Mouse (Mus musculus): Measurements from ENCODE around the gene Hoxd13. TPM values are rescaled to one million over a fixed set of nuclear protein-coding genes. Genes with fewer than 3 reads are reported as not detected.
A peak's percentile ranks its signal among the peaks of the same experiment; 100 is the strongest.

Gene Hoxd13
- polyA plus RNA-seq, 1 experiment from 2014 or later = 0.09 TPM

DNA sequence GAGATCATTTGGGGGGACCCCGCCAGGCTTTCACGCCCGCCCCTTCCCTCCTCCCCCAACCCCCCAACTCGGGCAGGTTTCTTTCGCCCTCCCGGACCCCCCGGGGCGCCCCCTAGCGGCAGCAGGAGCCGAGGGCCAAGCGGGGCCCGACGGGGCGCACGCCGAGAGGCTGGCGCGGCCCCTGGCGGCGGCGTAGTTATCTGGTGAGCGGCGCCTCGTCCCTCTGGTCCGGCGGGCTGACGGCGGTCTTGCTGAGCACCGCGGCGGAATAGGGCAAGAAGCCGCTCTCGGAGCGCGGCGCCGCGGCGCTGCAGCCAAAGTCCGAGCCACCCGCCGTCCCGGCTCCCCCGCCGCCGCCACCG lies 12.7 kb upstream of the Hoxd13 start:
- H3K9me3 ChIP-seq (replicated peaks) = no peaks in the 10 kb centered on the region
- peaks cover 80% of the 10 kb centered on the region for H3K27me3 ChIP-seq (replicated peaks)
- ATAC-seq (ENCODE audit: insufficient number of reproducible peaks, low FRiP score) = no peak
- peaks cover 17% of the 10 kb centered on the region for H3K4me1 ChIP-seq (replicated peaks)
- under 1% methylated on average over 44 of the region's 47 CpGs for WGBS
- peak overlapping the region; percentile 42 for H3K4me3 ChIP-seq
- H3K36me3 ChIP-seq = no peaks in the 10 kb centered on the region
- no peak overlapping the region for H3K9ac ChIP-seq
- peak overlapping the region; percentile 62 for H3K4me2 ChIP-seq
- H3K27ac ChIP-seq (ENCODE audit: poor library complexity, severe bottlenecking) = no peak overlapping the region

DNA sequence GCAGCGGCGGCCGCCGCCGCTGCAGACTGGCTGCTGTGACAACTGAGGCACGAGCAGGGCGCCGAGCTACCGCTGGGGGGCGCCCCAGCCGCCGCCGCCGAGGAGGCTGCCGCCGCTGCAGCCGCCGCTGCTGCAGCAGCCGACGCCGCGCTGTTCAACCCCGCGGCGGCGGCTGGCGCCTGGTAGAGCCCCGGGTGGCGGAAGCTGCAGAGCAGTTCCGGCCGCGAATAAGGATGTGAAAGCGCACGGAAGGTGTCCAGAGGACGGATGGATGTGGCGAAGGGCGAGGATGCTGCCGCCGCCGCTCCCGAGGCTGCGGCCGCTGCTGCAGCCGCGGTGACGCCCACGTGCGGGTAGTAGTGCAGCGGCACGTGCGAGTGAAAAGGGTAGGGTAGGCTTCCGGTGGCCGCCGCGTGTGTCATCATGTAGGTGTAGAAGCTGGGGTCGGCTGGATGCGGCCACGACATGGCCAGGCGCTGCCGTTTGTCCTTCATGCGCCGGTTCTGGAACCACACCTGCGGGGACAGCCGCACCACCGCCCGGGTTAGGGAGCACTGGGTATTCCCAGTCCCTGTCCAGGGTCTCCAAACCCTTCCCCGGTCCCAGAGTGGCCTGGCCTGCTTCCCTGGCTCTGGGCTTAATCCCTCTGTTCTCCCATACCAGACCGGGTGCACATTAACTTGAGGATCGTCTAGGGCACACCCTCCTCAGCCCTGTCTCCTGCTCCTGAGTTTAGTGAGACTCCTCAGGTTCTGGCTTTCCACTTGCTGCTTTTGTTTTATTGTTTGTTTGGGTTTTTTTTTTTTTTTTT lies 12.1 kb upstream of the Hoxd13 start:
- no peak for ATAC-seq (ENCODE audit: insufficient number of reproducible peaks, low FRiP score)
- H3K36me3 ChIP-seq = no peaks in the 10 kb centered on the region
- no peak overlapping the region for H3K9ac ChIP-seq
- no peaks in the 10 kb centered on the region for H3K9me3 ChIP-seq (replicated peaks)
- WGBS = under 1% methylated on average over 69 of the region's 69 CpGs
- H3K4me3 ChIP-seq = peak overlapping the region; percentile 42
- no peak overlapping the region for H3K27ac ChIP-seq (ENCODE audit: poor library complexity, severe bottlenecking)
- H3K27me3 ChIP-seq (replicated peaks) = peaks cover 80% of the 10 kb centered on the region
- H3K4me2 ChIP-seq = peak overlapping the region; percentile 62
- H3K4me1 ChIP-seq (replicated peaks) = peaks cover 21% of the 10 kb centered on the region

DNA sequence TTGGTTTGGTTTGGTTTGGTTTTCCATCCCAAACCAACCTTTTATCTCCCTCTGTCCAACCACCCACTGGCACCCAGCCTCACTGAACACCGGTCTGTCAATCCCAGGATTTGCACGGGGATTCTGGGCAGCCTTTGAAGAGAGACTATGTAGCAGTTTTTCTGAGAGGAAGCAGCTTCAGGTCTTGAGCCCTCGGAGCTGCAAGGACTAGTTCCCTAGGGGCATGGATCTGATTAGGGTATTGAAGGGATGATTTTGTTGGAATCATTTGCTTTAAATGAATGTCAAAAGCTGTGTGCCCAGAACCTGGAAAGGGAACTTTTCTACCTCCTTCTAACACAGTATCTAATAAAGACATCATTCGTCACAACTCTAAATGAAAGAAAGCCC lies 11.5 kb upstream of the Hoxd13 start:
- no peaks in the 10 kb centered on the region for H3K36me3 ChIP-seq
- no peak overlapping the region for H3K4me3 ChIP-seq
- H3K4me2 ChIP-seq = no peak overlapping the region
- no peak overlapping the region for H3K27ac ChIP-seq (ENCODE audit: poor library complexity, severe bottlenecking)
- peaks cover 81% of the 10 kb centered on the region for H3K27me3 ChIP-seq (replicated peaks)
- ATAC-seq (ENCODE audit: insufficient number of reproducible peaks, low FRiP score) = no peak
- H3K4me1 ChIP-seq (replicated peaks) = peaks cover 24% of the 10 kb centered on the region
- no peak overlapping the region for H3K9ac ChIP-seq
- H3K9me3 ChIP-seq (replicated peaks) = no peaks in the 10 kb centered on the region
- 2% methylated on average over 4 of the region's 4 CpGs for WGBS

DNA sequence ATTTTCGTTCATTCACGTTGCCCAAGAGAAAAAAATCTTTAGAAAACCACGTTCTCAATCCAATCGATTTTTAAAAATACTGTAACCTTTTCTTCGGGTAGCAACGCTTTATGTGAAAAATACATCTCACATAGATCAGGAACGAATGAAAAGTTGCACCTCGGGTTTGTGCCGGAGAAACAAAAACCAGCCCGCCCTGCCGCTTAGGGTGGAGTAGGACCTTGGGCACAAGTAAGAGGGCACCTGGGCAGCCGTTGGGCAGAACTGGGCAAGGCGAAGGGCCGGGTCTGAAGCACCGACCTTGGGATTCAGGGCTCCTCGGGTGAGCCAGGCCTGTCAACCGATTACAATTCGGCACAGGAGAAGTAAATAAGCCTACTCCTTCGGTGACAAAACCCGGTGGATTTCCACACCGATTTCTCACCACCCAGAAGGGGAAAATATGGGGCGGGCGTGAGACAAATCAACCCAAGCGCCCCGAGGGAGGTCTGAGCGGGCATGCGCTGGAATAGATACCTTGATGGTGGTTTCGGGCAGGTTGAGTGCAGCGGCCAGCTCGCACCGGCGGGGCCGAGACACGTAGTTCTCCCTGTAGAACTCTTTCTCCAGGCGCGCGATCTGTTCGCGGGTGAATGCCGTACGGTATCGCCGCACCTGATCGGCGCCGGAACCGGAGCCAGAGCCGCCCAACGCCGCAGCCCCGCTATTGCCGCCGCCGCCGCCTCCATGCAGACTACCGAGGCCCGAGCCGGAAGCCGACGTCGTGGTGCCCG lies 10.7 kb upstream of the Hoxd13 start:
- ATAC-seq (ENCODE audit: insufficient number of reproducible peaks, low FRiP score) = no peak
- H3K27ac ChIP-seq (ENCODE audit: poor library complexity, severe bottlenecking) = no peak overlapping the region
- no peaks in the 10 kb centered on the region for H3K36me3 ChIP-seq
- H3K27me3 ChIP-seq (replicated peaks) = peaks cover 81% of the 10 kb centered on the region
- no peak overlapping the region for H3K9ac ChIP-seq
- H3K4me1 ChIP-seq (replicated peaks) = peaks cover 26% of the 10 kb centered on the region
- WGBS = 3% methylated on average over 62 of the region's 62 CpGs
- peak overlapping the region; percentile 15 for H3K4me3 ChIP-seq
- H3K4me2 ChIP-seq = peak overlapping the region; percentile 33
- no peaks in the 10 kb centered on the region for H3K9me3 ChIP-seq (replicated peaks)

DNA sequence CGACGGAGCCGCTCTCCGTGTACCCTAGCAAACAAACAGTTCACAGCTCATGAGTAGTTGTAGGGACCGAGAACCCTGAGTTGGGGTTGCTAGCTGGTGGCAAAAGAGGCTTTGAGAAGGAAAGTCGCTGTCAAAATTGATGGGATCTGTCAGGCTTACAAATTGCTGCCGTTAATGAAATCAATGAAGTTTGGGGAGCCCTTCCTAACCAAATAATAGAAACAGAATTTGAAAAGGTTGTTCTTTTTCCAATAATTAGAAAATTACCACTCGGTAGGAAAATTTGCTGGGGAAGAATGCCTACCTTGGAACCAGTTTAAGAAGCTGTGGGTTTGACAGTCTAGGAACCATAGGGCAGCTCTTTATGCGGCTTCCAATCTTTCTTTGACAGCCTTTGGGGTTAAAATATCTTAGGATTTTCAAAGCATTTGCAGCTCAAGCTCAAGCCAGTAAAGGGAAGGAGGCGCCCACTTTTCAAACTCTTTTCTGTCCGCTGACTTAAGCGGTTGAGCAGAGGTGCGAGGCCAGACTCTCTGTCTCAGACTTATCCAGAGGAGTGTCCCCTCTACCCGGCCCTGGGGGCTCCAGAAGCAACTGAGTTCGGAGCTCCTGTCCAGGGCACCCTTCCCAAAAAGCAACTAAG lies 10.0 kb upstream of the Hoxd13 start:
- H3K36me3 ChIP-seq = no peaks in the 10 kb centered on the region
- WGBS = under 1% methylated on average over 15 of the region's 15 CpGs
- peak overlapping the region; percentile 15 for H3K4me3 ChIP-seq
- peaks cover 26% of the 10 kb centered on the region for H3K4me1 ChIP-seq (replicated peaks)
- ATAC-seq (ENCODE audit: insufficient number of reproducible peaks, low FRiP score) = no peak
- no peaks in the 10 kb centered on the region for H3K9me3 ChIP-seq (replicated peaks)
- H3K27ac ChIP-seq (ENCODE audit: poor library complexity, severe bottlenecking) = no peak overlapping the region
- H3K27me3 ChIP-seq (replicated peaks) = peaks cover 85% of the 10 kb centered on the region
- H3K9ac ChIP-seq = no peak overlapping the region
- H3K4me2 ChIP-seq = peak overlapping the region; percentile 33; the same call in 1 of the 2 replicates

DNA sequence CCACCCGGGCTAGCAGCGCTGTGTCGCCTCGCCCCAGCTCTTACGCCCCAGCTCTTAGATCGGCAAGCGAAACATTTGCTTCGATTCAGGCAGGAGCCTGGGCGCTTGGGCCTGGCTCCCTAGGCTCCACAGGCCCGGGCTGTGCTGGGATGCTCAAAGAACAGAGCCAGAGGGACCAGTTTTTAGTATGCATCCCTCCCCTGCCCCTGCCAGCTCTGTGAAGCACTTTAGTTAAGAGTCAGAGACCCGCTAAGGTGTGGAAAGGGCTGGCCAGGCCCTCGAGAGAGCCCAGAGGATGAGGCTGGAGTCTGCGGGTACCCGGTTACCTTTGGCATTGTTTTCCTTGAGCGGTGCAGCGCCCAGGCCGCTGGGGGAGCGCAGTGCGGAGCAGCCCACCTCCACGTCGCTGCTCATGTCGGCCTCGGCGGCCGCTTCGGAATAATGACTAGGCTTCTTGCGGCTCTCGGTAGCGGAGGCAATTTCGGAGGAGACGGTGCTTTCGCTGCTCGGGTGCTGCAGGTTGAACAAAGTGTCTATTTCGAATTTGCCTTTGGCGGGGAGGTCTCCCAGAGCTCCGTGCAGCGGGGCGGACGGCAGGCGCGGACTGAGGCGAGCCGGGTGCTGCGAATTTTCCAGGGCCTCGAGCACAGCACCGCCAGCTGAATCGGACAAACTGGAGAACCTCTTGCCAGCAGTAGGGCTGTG lies 9.3 kb upstream of the Hoxd13 start:
- H3K27ac ChIP-seq (ENCODE audit: poor library complexity, severe bottlenecking) = no peak overlapping the region
- WGBS = 1% methylated on average over 47 of the region's 47 CpGs
- no peak for ATAC-seq (ENCODE audit: insufficient number of reproducible peaks, low FRiP score)
- H3K4me3 ChIP-seq = no peak overlapping the region
- H3K4me2 ChIP-seq = no peak overlapping the region
- H3K9ac ChIP-seq = no peak overlapping the region
- no peaks in the 10 kb centered on the region for H3K9me3 ChIP-seq (replicated peaks)
- no peaks in the 10 kb centered on the region for H3K36me3 ChIP-seq
- H3K4me1 ChIP-seq (replicated peaks) = peaks cover 26% of the 10 kb centered on the region
- H3K27me3 ChIP-seq (replicated peaks) = peaks cover 89% of the 10 kb centered on the region

DNA sequence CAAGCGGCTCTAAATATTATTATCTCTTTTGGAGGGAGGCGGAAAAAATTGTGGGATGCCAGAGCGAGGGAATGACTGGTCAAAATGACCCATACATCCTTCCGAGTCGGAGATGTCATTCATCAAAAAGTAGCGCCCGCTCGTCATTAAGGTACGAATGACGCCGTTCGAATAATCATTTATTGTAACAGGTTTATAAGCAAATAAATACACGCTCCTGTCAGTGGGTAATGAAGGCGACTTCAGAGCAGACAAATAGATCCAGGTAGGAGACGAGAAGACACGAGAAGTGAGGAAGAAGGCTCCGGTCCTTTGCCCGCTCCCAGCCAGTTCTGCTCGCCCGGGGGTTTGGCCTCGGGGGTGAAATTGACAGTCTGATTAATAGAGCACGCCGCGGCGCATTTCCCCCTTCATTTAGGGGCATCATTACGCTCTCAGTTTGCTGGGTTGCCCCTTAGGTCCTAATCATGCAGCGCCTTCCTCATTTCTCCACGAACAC lies 8.6 kb upstream of the Hoxd13 start, which contains the start of gene Evx2:
Gene Evx2, minus strand, starts transcription at position 51 of the 499 bp plus-strand sequence.
- Histone ChIP-seq H3K27me3 (replicated peaks) (peaks cover 89% of the 10 kb centered on the region), H3K4me2 (no peak within 1 kb of the TSS), H3K36me3 (no peaks in the 10 kb centered on the region), H3K9me3 (replicated peaks) (no peaks in the 10 kb centered on the region), H3K4me1 (replicated peaks) (peaks cover 26% of the 10 kb centered on the region), H3K9ac (no peak within 1 kb of the TSS), H3K4me3 (no peak within 1 kb of the TSS), H3K27ac (ENCODE audit: poor library complexity, severe bottlenecking) (no peak within 1 kb of the TSS)
- 2% methylated on average over 28 of the region's 28 CpGs for WGBS
- no peak for ATAC-seq (ENCODE audit: insufficient number of reproducible peaks, low FRiP score)

DNA sequence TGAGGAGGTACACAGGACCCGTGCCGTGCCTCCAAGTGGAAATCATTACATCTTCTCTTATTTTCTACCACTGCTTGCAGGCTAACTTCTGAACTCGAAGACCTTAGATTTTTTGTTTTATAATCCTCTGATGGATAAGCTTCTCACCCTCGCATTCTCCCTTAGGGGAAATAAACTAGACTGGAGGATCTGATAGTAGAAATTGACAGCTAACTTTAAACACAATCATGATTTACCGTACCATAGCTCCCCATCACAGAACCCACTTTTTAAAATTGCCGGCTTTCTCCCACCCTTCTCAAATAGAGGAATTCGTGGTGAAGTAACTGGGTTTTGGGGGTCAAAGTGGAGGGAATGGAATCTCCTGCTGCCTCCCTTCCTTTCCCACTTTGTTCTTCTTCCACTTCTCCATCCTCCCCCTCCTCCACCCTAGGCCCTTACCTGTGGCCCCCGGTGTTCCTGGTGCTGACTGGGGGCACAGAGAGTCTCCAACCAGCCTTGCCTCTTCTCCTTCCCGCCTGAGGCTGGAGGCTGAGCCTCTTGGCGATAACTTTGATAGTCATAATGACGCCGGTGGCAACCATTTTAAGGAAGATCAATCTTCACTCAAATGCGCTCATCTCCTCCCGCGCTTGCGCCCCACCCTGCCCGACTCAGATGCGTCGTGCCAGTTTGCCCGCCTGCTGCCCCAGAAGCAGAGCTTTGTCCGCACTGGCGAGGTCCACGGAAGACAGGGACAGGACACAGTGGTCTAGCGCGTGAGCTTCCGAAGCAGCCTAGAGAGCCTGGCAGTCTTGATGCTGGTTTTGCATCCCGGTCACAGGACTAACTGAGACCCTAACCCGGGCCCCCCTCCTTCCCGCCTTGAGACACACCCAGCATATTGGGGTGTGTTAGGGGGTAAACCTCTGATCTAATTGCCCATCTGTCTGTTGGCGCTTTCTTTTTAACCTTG lies 7.4 kb upstream of the Hoxd13 start:
- H3K27ac ChIP-seq (ENCODE audit: poor library complexity, severe bottlenecking) = no peak overlapping the region
- H3K4me1 ChIP-seq (replicated peaks) = peaks cover 21% of the 10 kb centered on the region
- H3K4me2 ChIP-seq = no peak overlapping the region
- no peak overlapping the region for H3K9ac ChIP-seq
- H3K9me3 ChIP-seq (replicated peaks) = no peaks in the 10 kb centered on the region
- no peak overlapping the region for H3K4me3 ChIP-seq
- H3K36me3 ChIP-seq = no peaks in the 10 kb centered on the region
- no peak for ATAC-seq (ENCODE audit: insufficient number of reproducible peaks, low FRiP score)
- 4% methylated on average over 30 of the region's 30 CpGs for WGBS
- H3K27me3 ChIP-seq (replicated peaks) = peaks cover 87% of the 10 kb centered on the region

DNA sequence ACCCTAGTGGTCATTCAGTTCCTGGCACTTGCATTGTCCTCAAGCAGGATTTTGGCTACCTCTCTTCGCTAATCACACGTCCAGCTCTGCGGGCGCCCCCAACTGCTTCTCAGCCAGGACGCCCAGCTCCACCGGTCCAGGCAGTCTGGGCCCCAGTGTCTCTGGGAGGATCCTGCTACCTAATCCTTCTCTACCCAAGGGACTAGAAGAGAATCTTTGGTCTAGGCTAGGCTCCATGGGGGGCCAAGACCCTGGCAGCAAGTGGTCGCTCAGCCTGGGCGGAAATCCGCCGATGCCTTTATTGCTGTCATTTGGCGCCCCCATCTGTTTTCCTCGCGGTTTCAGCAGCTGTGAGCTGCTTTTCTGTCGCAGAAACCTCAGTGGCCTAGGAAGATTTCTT lies 6.4 kb upstream of the Hoxd13 start:
- no peaks in the 10 kb centered on the region for H3K9me3 ChIP-seq (replicated peaks)
- H3K4me1 ChIP-seq (replicated peaks) = peaks cover 16% of the 10 kb centered on the region; the same call in 1 of the 2 replicates
- H3K9ac ChIP-seq = no peak overlapping the region
- peak overlapping the region; percentile 20 for H3K4me3 ChIP-seq
- H3K4me2 ChIP-seq = peak overlapping the region; percentile 55
- H3K27ac ChIP-seq (ENCODE audit: poor library complexity, severe bottlenecking) = no peak overlapping the region
- ATAC-seq (ENCODE audit: insufficient number of reproducible peaks, low FRiP score) = no peak
- H3K36me3 ChIP-seq = no peaks in the 10 kb centered on the region
- H3K27me3 ChIP-seq (replicated peaks) = peaks cover 87% of the 10 kb centered on the region
- WGBS = under 1% methylated on average over 14 of the region's 14 CpGs

Measured in heart, embryonic 12.5 days (tissue).